Mouse (Mus musculus): ENCODE results near the gene Zfp365.

Zfp365 gene

DNA sequence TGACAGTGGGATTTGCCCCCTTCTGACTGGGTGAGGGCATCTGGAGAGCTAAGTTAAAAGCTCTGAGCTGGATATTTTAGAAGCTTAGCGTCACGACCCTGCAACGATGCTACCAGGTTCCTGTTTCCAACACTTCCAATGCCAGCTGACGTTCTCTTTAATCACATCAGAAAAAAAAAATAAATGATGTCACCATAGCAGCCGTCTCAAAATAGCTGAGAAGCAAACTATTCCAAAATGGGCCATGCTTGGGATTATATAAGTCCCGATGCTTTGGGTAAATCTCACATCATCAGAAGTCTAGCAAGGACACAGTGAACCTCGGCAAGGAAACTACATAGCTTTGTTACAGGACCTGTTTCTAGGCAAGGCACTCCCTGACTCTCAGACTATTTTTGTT is 9.1 kb downstream of the Zfp365 start:
- no peak for DNase-seq (ENCODE audit: low spot score)

DNA sequence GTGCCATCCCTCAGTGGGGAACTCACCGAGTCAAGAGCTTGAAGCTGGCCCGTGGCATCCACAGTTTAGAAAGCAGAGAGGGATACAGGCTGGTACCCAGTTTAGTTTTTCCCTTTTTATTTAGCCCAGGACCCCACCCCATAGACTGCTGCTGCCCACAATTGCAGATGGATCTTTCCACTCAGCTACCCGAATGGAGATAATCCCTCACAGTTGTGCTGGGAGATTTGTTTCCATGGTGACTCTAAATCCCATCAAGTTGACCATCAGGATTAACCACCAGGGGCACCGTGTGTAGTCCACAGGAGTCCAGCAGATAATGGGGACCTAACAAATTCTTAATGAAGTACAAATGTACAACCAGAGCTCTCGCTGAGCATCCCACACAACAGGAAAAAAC is 11.3 kb downstream of the Zfp365 start:
- DNase-seq (ENCODE audit: low spot score): no peak

DNA sequence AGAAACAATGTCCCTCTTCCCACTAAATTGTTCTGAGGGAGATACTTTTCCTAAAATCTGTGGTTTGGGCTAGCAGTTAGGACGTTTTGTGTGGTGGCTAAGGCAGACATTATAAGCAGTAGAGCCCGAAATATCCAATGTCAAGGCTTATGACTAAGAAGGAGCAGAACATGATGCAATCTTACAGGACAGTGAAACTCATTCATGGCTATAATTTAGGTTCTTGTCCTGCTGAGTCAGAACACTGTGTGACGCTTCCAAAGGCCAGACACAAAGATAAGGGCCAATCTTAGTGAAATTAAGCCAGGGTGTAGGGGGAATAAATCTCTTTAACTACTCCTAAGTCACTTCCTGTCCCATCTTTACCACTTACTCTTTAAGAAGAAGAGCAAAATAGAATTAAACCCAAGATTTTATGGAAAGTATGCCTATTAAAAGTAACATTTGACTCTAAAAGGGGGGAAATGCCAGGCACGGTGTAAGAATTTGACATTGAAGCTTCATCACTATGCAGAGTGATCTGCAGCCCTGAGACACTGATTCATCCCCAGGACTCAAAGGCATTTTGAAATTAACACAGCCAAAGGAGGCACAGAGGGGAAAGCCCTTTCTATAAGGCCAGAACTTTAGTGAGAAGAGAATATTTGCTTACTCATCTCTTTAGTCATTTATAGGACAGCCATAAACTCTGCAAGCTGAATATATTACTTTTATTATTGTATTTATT is 13.3 kb downstream of the Zfp365 start:
- no peak for DNase-seq (ENCODE audit: low spot score)

DNA sequence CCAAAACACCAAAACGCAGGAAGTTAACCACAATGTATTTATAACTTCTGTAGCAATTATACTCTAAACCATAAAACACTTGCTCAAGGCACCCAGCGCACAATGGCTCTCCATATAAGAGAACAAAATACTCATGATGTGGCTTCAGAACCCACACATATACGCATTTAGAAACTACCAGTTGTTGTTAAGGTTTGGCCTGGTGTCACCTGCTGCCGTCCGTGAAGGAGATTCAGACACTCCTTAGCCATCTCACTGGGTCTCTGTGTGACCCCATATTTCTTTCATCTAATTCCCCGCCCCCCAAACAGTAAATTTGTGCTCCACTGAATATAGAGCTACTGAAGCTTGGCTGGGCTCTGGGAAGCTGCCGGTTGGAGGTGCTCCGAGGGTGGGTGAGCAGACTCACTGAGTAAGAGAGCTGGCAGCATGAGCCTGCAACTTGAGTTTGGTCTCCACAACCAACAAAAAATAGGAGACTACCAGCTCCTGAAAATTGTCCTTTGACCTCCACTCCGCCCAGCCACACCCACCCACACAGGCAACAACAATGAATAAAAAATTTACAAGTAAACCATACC is 14.0 kb downstream of the Zfp365 start:
- no peak for DNase-seq (ENCODE audit: low spot score)

DNA sequence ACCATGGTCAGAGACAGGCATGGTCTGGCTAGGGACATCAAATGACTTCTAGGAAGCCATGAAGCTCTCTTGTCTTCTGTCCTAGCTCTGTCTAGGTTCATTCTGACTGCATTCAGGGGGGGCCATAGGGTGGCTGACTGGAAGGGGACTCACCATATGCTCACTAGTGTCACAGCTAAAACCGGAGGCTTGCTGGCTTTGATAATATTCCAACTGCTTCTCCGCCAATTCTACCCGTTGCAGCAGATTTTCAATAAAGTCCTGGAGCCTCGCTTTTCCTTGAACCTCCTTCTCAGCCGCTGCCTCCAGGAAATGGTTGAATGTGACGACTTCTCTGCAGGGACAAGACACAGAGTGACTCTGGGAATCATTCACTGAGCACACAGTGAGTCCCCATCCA is 15.2 kb downstream of the Zfp365 start:
- DNase-seq (ENCODE audit: low spot score): no peak

DNA sequence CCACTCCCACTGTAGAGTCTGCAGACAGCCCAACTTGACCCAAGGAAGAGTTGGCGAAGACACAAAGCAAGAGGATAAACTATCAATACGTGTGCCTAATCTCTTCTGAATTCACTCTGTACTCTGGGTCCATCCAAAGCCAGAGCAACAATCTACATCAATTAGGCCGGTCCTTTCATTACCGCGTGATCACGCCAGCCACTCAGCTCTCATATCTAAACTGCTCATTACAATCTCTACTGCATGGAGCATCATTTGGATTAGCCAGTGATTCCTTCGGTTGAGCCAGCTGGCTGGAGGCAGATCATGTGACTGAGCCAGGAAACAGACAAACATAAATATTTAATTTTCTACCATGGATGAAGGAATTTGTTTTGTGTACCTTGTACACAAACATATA is 17.8 kb downstream of the Zfp365 start:
- no peak for DNase-seq (ENCODE audit: low spot score)

DNA sequence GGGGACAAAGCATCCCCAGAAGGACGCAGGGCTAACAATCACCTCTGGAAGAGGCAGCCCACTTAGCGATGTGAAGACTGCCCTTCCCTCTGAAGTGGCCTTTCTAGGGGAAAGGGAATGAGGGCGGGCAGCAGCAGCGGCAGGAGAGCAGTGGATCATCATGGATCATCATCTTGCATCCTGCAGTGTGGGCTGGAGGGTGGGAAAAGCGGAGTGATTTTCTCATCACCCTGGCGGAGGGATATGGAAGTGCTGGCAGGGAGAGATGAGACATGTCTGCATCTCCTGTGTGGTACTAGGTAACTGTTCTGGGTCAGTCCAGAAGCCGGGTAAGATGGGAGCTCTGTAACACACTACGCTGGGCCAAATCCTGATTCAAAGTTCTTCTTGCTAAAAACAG is 18.4 kb downstream of the Zfp365 start:
- DNase-seq (ENCODE audit: low spot score): no peak

DNA sequence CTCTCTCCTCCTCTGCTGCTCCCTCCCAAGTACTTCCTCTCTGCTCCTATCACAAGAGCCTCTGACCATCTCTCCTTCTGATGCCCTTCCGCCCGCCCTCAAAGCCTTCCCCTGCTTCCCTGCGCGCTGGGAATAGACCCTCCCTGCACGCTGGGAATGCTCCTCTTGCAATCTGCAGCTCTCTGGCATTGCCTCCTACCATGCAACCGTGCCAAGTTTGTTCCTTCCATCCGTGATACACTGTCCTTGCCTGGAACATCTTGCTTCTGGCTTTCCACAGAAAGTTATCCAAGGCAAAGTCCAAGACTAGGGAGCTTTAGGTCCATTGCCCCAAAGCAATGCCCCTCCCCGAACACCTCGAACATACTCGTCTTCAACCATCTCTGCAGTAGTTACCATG is 19.2 kb downstream of the Zfp365 start:
- no peak for DNase-seq (ENCODE audit: low spot score)

DNA sequence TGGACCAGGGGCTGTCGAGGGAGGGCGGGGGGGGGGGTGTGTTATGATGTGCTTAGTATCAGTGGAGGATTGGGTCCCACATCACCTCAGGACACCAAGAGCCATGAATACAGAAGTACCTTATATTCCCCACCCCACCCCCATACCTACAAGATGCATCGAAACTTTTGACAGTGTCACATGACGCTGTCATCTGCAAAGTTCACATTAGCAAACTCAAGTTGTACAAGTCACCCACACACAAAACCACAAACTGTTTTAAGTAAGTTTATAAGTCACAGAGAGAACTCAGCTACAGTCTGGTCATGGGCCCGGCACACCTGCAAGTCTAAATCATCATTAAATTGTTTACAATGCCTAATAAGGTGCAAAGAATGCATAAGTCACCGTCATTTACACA is 21.3 kb downstream of the Zfp365 start:
- no peak for DNase-seq (ENCODE audit: low spot score)

DNA sequence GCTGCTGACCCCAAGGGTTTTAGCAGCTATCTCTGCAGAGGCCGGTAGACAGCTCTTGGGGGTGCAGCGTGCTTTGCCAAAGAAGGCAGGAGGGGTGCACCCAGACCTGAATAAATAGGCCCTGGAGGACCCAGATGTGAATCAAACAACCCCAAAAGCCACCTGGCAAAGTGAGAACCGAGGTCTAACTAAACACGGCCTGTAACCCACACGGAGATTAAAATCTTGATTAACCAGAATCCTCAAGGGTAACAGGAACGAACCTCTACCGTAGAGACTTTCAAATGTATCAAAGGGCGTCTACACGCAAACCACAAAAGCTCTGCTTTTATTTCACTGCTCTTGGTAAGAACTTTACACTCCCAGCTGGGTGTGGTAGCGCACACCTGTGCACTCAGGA is 24.5 kb downstream of the Zfp365 start:
- no peak for DNase-seq (ENCODE audit: low spot score)

DNA sequence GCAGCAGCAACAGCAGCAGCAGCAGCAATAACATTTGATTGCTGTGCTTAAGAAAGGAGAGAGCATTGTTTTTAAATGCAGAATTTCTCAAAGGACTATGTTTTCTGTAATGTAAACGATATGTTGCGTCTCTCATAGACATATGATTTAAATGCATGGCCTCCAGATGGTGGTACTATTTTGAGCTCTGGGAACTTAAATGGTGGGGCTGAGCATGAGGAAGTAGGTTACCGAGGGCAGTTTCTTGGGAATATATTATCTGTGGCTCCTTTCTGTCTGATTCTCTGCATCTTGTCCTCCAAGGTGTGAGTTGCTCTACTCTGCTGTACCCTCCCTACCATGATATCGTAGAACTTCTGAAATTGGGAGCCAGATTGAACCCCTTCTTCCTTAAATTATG is 31.8 kb downstream of the Zfp365 start:
- no peak for DNase-seq (ENCODE audit: low spot score)

DNA sequence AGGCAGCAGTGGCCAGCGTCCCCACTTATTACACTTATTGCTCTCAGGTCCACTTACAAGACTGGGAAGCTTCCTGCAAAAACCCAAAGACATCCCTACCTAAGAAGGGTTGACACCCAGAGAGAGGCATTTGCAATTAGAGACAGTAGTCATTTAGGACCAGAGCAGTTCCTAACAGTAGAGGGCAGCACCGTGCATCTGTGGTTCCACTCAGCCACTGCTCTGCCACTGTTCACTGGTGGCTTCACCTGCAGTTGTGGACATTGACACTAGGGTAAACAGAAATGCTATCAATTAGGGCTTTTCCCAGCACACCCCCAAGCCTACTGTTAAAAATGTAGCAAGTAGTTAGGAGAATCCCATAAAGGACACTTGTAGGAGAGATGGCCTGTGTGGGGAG is 40.7 kb downstream of the Zfp365 start:
- DNase-seq (ENCODE audit: low spot score): no peak

DNA sequence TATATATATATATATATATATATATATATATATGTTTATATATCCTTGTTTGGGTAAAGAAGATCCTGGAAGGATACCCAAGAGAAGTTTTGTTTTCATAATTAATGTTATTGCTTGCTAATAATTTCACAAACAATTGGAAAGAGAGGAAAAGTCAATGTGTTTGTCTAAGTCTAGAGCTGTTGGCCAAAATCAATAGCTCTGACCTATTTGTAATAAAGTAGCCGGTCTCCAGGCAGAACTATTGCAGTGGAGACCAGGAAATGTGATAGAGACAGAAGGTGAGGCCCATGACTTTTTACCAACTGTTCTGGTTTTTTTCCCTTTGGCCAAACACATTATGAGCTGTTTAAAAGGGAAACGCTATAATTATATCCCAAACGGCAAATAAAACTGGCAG is 44.2 kb downstream of the Zfp365 start:
- DNase-seq (ENCODE audit: low spot score): no peak

DNA sequence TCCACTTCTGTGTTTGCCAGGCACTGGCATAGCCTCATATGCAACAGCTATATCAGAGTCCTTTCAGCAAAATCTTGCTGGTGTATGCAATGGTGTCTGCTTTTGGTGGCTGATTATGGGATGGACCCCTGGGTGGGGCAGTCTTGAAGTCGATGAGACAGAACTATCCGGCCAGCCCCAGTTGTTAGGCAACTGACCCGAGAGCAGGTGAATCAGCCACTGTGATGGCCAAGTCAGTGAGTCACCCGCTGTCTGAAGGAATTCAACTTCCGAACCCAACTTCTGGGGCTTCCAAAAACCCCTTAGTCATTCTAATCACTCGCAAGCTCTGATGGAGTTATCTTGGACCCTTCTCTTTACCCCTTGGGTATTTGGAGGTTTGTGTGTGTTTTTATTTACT is 46.6 kb downstream of the Zfp365 start:
- DNase-seq (ENCODE audit: low spot score): no peak

DNA sequence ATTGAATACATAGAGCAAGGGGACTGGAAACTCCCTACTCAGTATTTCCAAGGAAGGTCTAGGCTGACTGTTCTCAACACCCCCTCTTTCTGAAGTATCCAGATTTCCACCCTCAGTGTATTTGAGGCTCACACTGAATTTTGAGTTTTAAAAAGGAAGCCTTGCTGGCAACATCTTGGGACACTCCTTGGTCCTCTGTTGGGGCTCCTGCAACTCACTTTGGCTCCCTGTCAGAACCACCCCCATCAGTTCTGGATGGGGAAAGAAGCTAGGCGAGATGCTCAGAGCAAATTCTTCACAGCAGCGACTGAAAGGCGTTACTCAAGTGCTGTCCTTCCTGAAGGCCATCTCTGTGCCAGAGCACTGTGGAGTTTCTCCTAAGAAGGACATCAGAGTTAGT is 47.4 kb downstream of the Zfp365 start:
- no peak for DNase-seq (ENCODE audit: low spot score)

DNA sequence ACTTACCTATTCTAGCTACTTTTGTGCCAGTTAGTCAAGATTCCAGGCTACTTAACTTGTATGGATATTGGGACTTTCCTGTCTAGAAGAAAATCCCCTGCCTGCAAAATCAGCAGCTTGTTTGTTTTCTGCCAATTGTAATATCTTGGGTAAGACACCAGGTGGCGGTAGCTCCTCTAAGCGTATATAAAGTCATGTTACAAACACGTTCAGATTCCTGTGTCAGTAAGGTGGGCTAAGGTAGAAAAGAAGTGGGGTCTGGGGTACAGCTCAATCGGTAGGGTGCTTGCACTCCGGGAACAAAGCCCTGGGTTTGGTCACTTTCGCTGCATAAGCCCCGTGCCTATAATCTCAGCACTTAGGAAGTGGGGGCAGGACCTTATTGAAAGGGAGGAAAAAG is 50.1 kb downstream of the Zfp365 start:
- no peak for DNase-seq (ENCODE audit: low spot score)

DNA sequence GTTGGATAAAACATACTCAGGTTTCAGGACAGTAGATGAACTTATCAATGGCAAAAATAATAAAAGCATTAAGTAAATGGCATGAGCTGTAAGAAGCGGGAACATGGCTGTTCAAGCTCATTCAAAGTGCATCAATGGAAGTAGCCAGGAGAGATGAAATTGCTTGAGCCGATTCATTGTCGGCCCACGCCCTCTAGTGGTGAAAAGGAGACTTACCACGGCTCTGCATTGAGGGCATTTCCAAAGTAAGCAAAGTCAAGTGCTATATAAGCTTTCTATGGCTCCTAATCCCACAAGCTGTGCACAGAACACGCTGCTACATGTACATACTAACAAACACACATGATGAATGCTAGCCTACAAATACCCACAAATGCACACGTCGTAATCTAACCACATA is 53.6 kb downstream of the Zfp365 start:
- DNase-seq (ENCODE audit: low spot score): peak; percentile 52

DNA sequence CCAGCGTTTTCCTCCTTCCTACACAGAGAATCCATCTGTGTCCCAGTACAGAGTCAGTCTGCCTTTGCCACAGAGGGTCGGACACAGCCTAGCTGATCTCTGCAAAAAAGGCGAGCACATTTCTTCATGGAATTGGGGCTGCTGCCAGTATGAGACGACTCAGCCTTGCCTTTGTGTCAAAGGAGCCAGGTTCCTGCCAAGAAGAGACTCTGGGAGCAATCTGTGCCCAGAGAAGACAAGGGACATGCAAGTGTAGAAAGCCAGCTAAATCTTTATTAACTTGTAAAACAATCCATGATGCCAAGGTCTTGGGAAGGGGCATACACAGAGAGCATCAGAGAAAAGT is 54.9 kb downstream of the Zfp365 start:
- no peak for DNase-seq (ENCODE audit: low spot score)

DNA sequence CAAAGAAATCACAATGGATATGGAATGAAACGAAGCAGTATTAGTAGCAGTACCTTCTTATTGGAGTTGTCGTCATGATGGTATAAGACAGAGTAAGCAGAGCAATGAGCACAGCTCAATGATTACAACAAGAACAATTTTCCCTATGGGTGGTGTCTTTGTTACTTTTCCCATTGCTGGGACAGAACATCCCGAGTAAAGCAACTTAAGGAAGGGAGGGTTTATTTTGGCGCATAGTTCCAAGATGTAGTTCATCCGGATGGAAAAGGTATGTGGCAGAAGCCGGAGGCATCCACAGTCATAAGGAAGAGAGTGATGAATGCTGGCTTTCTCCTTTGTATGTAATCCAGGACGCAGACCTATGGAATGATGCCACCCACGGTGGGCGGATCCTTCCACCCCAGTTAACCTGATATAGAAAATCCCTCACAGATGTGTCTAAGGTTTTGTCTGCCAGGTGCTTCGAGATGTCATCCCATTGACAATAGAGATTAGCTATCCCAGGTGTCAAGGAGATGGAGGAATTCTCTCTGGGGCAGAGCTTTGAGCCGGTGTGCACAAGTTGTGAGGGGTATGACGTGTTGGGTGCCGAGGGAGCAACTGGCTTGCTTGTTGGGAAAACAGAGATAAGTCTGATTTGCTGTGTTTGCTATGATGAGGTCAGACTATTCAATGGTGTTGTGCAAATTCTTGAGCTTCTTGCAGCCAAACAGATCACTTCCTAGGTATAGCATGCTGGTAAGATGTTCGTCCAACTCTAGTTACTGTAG is 55.5 kb downstream of the Zfp365 start:
- DNase-seq (ENCODE audit: low spot score): no peak

DNA sequence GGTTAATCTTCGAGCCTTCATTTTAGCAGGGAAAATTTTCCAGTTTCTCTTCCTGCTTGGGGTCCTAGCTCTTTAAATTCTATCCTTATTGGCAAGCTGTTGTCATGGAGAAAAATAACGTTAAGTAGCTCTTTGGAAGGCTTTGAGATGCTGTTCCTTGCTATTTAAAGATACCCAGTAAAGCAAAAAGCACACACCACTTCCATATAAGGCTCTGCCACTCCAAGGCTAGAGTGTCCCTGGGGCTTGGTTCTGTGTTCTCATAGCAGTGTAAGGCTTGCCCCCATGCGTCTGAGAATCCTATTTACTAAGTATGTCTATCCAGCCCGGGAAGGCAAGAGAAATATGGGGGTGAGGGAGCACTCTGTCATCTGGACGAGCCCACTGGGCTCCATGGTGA is 56.7 kb downstream of the Zfp365 start:
- DNase-seq (ENCODE audit: low spot score): no peak

DNA sequence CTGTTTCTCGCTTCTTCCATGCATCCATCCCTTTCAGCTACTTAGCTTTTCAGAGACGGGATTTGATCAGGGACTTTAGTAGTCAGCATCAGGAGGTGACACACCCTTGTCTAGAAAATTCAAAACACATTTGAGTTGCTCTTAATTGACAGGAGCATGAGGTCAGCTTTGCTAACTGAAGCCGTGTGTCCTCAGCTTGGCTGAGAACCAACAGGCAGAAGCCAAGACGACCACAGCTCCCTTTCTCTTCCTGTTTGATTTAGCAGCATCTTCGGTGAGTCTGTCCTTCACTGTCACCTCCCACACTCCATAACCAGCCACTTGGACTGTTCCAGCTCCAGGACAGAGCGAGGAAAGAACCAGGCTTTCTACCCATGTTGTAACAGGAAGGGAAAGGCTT is 60.1 kb downstream of the Zfp365 start:
- DNase-seq (ENCODE audit: low spot score): no peak

DNA sequence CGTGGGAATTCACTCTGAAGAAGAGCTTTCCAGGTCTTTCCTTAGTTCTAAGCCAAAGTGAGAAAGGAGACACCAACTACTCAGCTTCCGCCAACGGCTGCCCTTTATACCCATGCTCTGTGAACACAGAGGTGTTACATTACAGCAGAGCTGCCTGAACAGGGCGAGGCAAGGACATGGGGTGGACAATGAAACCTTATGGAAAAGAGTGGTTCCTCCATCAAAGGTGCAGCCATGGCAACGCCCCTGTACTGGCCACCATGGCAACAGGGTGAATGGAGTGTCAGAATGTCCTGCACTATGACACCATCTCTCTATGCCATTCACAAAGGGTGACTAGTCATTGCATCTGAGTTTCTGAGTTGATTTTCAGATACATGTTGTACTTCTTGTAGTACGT is 61.4 kb downstream of the Zfp365 start:
- no peak for DNase-seq (ENCODE audit: low spot score)

DNA sequence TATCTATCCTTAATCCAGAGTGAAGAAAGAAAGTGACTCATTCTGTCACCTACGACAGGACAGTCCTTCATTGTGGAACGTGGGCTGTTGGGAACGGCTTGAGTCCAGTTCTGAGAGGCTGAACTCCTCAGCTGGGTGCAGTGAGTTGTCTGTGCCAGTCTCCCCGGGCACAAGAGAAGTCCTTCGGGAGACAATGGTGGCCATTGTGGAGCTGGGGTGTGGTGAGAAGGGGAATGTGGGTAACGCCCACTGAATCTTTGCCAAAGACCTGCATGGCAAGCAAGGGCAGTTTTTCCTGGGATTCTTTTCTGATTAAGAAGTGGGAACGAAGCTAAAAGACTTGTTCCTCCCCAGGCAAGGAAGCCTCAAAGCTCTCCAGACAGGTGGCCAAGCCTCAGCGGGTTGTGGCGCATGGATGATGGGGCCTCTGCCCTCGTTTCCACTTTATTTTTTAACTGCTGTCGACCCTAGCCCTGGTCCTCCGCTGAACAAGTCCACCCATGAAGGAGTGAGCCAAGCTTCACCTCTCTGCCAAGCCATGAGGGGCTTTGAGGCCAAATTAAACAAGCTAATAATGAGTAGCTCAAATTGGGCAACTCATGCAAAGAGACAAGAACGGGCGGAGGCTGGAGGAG is 66.3 kb downstream of the Zfp365 start:
- DNase-seq (ENCODE audit: low spot score): no peak

All from testis, postnatal 14 days (tissue).